Mouse (Mus musculus): ENCODE results near the gene Pdcd10. TPM values are rescaled to one million over a fixed set of nuclear protein-coding genes. Genes with fewer than 3 reads are reported as not detected.

Gene Pdcd10
- polyA plus RNA-seq, 1 experiment from 2014 or later = 44.8 TPM

DNA sequence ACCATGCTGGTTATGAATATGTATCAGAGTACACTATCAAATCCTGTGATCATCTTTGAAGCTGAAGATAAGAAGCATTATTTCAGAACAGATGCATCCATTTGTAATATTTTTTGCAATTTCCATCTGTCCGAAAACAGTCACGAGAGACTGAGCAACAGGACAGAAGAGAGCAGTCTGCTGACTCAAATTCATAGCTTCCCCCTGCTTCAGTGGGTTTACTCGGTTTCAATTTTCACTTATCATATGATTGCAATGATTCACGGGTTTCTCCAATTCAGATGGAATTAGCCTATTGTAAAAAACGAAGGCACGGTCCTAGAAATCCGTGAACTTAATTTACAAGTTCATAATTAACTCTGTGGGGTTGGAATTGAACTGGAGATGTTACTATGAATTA lies 88.5 kb downstream of the Pdcd10 start:
- Histone ChIP-seq H3K9me3 (replicated peaks) (no peaks in the 10 kb centered on the region), H3K36me3 (replicated peaks) (no peaks in the 10 kb centered on the region), H3K27ac (replicated peaks) (no peak overlapping the region), H3K4me2 (no peak overlapping the region), H3K4me3 (replicated peaks) (no peak overlapping the region), H3K4me1 (replicated peaks) (no peaks in the 10 kb centered on the region), H3K9ac (no peak overlapping the region), H3K27me3 (no peaks in the 10 kb centered on the region)
- ATAC-seq (ENCODE audit: insufficient read depth) = no peak
- 58% methylated on average over 7 of the region's 7 CpGs for WGBS (ENCODE audit: insufficient replicate concordance)

Other genes starting within 250 kb of the Pdcd10 start
- not detected in 2 replicates for gene Wdr49, start 74.7 kb downstream of the Pdcd10 start, polyA plus RNA-seq (2015; fragmentation: Nextera tagmentation; extraction: Ambion mirVana)
- gene Serpini1, start 691 bp upstream of the Pdcd10 start, polyA plus RNA-seq (2015; fragmentation: Nextera tagmentation; extraction: Ambion mirVana) = 0.52 and 0.64 TPM in 2 replicates
- gene Gm29133, start 191.3 kb upstream of the Pdcd10 start, polyA plus RNA-seq (2015; fragmentation: Nextera tagmentation; extraction: Ambion mirVana) = not detected in 2 replicates